Mouse (Mus musculus): ENCODE measurements at regions not wholly inside any gene's neighbourhood (a gene's known extent, or its start where the extent isn't known, plus 50 kb on each side); places are given as distances from the start of the nearest gene placed in this dataset.

GRCm38 (mm10) chr2:79510485-79511094 lies 54.0 kb upstream of the Cerkl start:
- no peak for ATAC-seq (ENCODE audit: low FRiP score, low read depth)

DNA sequence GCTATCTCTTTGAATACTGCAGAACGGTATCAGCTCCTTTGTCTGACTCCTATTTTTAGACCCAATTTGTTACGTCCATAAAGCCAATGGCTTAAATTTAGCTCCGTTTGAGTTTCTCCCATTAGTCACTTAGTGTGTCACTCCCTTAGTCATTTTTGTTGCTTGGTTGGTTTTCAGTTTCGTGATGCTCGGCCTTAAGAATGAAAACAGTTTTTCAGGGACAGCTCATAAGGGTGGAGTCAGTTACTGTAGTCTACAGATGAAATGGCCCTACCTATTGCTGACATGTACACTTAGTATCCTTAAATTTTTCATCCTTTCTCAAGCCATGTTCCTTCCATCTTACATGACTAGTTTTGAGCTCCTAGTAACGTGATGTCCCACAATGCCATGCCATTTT lies 54.5 kb upstream of the Cerkl start:
- H3K27me3 ChIP-seq, result no peaks in the 10 kb centered on the region
- H3K9me3 ChIP-seq, result no peaks in the 10 kb centered on the region
- WGBS, result 84% methylated on average over 6 of the region's 6 CpGs
- H3K4me2 ChIP-seq (replicated peaks), result no peak overlapping the region
- H3K4me1 ChIP-seq, result no peaks in the 10 kb centered on the region
- H3K4me3 ChIP-seq, result no peak overlapping the region
- H3K27ac ChIP-seq (replicated peaks), result no peak overlapping the region
- no peak overlapping the region for H3K9ac ChIP-seq (replicated peaks)
- no peak for ATAC-seq (ENCODE audit: low FRiP score, low read depth)
- H3K36me3 ChIP-seq, result no peaks in the 10 kb centered on the region

More at GRCm38 (mm10) chr2:79510485-79511094, 54.0 kb upstream of the Cerkl start:
- WGBS, result 87% methylated on average over 10 of the region's 10 CpGs
- H3K9ac ChIP-seq (replicated peaks), result no peak overlapping the region
- no peak overlapping the region for H3K27ac ChIP-seq (replicated peaks)
- H3K4me3 ChIP-seq, result no peak overlapping the region
- H3K36me3 ChIP-seq, result no peaks in the 10 kb centered on the region
- H3K4me1 ChIP-seq, result no peaks in the 10 kb centered on the region
- no peak overlapping the region for H3K4me2 ChIP-seq (replicated peaks)
- no peaks in the 10 kb centered on the region for H3K27me3 ChIP-seq
- no peaks in the 10 kb centered on the region for H3K9me3 ChIP-seq

- no peak overlapping the region for H3K9ac ChIP-seq (replicated peaks)
- H3K27me3 ChIP-seq, result no peaks in the 10 kb centered on the region
- H3K9me3 ChIP-seq, result no peaks in the 10 kb centered on the region
- 27% methylated on average over 11 of the region's 11 CpGs for WGBS
- no peak for ATAC-seq (ENCODE audit: low FRiP score, low read depth)
- no peak overlapping the region for H3K27ac ChIP-seq (replicated peaks)
- H3K36me3 ChIP-seq, result no peaks in the 10 kb centered on the region
- no peaks in the 10 kb centered on the region for H3K4me1 ChIP-seq
- no peak overlapping the region; the same call in 1 of the 2 replicates for H3K4me2 ChIP-seq (replicated peaks)
- no peak overlapping the region for H3K4me3 ChIP-seq
These were observed 55.2 kb upstream of the Cerkl start for GRCm38 (mm10) chr2:79511676-79512323.

GRCm38 (mm10) chr2:79512374-79512773 lies 55.8 kb upstream of the Cerkl start:
- 70% methylated on average over 2 of the region's 2 CpGs for WGBS
- Histone ChIP-seq H3K4me1 (no peaks in the 10 kb centered on the region), H3K27ac (replicated peaks) (no peak overlapping the region), H3K4me2 (replicated peaks) (no peak overlapping the region; the same call in 1 of the 2 replicates), H3K27me3 (no peaks in the 10 kb centered on the region), H3K36me3 (no peaks in the 10 kb centered on the region), H3K4me3 (no peak overlapping the region), H3K9ac (replicated peaks) (no peak overlapping the region), H3K9me3 (no peaks in the 10 kb centered on the region)
- no peak for ATAC-seq (ENCODE audit: low FRiP score, low read depth)

GRCm38 (mm10) chr2:79513726-79514125 lies 57.1 kb upstream of the Cerkl start:
- Histone ChIP-seq H3K4me3 (no peak overlapping the region), H3K4me2 (replicated peaks) (no peak overlapping the region), H3K9me3 (no peaks in the 10 kb centered on the region), H3K27me3 (no peaks in the 10 kb centered on the region), H3K36me3 (no peaks in the 10 kb centered on the region), H3K9ac (replicated peaks) (no peak overlapping the region), H3K4me1 (no peaks in the 10 kb centered on the region), H3K27ac (replicated peaks) (no peak overlapping the region)
- 63% methylated on average over 3 of the region's 3 CpGs for WGBS
- no peak for ATAC-seq (ENCODE audit: low FRiP score, low read depth)

- Histone ChIP-seq H3K4me3 (no peak overlapping the region), H3K27ac (replicated peaks) (no peak overlapping the region), H3K27me3 (no peaks in the 10 kb centered on the region; the same call in 1 of the 2 replicates), H3K36me3 (no peaks in the 10 kb centered on the region), H3K4me1 (no peaks in the 10 kb centered on the region), H3K9ac (replicated peaks) (no peak overlapping the region), H3K9me3 (no peaks in the 10 kb centered on the region), H3K4me2 (replicated peaks) (no peak overlapping the region)
- WGBS, result 80% methylated on average over 8 of the region's 8 CpGs
- ATAC-seq (ENCODE audit: low FRiP score, low read depth), result no peak
These were observed 61.6 kb upstream of the Cerkl start for GRCm38 (mm10) chr2:79518046-79518750.

- no peaks in the 10 kb centered on the region for H3K9me3 ChIP-seq
- no peak overlapping the region for H3K27ac ChIP-seq (replicated peaks)
- H3K4me3 ChIP-seq, result no peak overlapping the region
- no peaks in the 10 kb centered on the region for H3K36me3 ChIP-seq
- ATAC-seq (ENCODE audit: low FRiP score, low read depth), result no peak
- no peaks in the 10 kb centered on the region; the same call in 1 of the 2 replicates for H3K27me3 ChIP-seq
- H3K4me1 ChIP-seq, result no peaks in the 10 kb centered on the region
- H3K4me2 ChIP-seq (replicated peaks), result no peak overlapping the region
- 22% methylated on average over 6 of the region's 6 CpGs for WGBS
- no peak overlapping the region for H3K9ac ChIP-seq (replicated peaks)
These were observed 63.3 kb upstream of the Cerkl start for GRCm38 (mm10) chr2:79519799-79520449.

DNA sequence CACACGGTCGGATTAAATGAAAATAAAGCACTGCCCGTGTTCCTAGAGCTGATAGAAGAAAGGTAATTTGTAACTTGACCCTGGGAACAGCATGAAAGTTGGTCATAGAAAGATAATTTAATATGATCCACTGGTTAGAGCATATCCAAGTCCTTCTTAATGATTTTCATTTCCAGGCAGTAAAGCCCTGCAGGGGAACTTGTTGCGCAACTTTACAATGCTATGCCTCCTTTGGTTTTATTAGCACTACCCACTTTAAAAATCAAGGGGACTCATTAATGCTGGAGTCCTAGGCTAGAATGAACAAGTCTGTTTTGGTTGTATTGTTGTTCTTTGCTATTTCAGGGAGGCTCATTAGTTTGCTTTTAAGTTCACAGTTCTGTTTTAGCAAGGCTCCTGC lies 66.9 kb upstream of the Cerkl start:
- WGBS, result 83% methylated on average over 4 of the region's 4 CpGs
- H3K4me3 ChIP-seq, result no peak overlapping the region
- no peaks in the 10 kb centered on the region for H3K9me3 ChIP-seq
- H3K4me1 ChIP-seq, result peaks cover 8% of the 10 kb centered on the region; the same call in 1 of the 2 replicates
- no peak overlapping the region for H3K27ac ChIP-seq (replicated peaks)
- peaks cover 5% of the 10 kb centered on the region; the same call in 1 of the 2 replicates for H3K27me3 ChIP-seq
- H3K4me2 ChIP-seq (replicated peaks), result no peak overlapping the region
- no peaks in the 10 kb centered on the region for H3K36me3 ChIP-seq
- no peak overlapping the region for H3K9ac ChIP-seq (replicated peaks)
- ATAC-seq (ENCODE audit: low FRiP score, low read depth), result no peak

DNA sequence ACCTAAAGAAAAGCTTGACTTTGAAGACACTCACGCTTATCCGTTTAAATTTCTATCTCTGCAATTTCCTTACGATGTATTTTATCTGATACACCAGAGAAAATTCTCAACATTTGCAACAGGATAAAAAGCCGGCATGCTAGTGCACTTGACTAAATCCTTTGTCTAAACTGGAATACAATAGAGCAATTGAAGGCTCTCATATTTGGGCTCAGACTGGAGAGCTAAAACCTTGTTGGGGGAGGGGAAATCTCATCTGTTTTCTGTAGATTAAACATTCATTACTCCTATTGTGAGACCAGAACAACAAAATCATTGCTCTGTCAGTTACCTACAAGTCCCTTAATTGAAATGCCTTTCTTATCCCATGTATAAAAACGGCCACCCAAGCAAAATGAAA lies 70.9 kb upstream of the Cerkl start:
- no peak overlapping the region for H3K9ac ChIP-seq (replicated peaks)
- H3K4me1 ChIP-seq, result peaks cover 19% of the 10 kb centered on the region; the same call in 1 of the 2 replicates
- H3K27ac ChIP-seq (replicated peaks), result no peak overlapping the region
- H3K9me3 ChIP-seq, result no peaks in the 10 kb centered on the region
- no peak for ATAC-seq (ENCODE audit: low FRiP score, low read depth)
- H3K36me3 ChIP-seq, result no peaks in the 10 kb centered on the region
- WGBS, result 15% methylated on average over 5 of the region's 5 CpGs
- no peak overlapping the region for H3K4me3 ChIP-seq
- H3K4me2 ChIP-seq (replicated peaks), result no peak overlapping the region
- H3K27me3 ChIP-seq, result peaks cover 20% of the 10 kb centered on the region; the same call in 1 of the 2 replicates

- H3K36me3 ChIP-seq, result no peaks in the 10 kb centered on the region
- ATAC-seq (ENCODE audit: low FRiP score, low read depth), result peak; percentile 31; the same call in 1 of the 2 replicates
These were observed 71.9 kb upstream of the Cerkl start for GRCm38 (mm10) chr2:79528347-79528990.

DNA sequence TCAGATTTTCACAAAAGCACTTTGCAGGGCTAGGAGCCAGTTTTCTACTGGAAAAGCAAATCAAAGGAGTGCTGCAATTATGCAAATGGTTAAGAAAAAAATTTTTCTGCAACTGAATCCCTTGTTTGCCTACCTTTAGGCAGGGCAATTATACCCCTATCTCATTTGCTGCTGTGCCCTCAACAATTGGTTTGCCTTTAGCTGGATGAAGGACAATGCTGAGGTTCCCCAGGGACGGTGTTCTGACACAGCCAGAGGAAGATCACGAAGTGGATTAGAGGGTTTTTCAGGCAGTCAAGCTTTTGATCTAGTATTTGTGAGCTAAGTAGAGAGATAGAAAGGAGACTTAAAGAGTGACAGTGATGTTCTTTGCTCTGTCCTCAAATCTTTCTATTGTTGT lies 72.6 kb upstream of the Cerkl start:
- peak; percentile 77 for ATAC-seq (ENCODE audit: low FRiP score, low read depth)
- peaks cover 20% of the 10 kb centered on the region; the same call in 1 of the 2 replicates for H3K27me3 ChIP-seq
- H3K4me1 ChIP-seq, result peaks cover 19% of the 10 kb centered on the region; the same call in 1 of the 2 replicates
- H3K9me3 ChIP-seq, result no peaks in the 10 kb centered on the region
- 0 out of 2 replicates have a peak overlapping the region, but pooled peaks have one; percentile 36 for H3K27ac ChIP-seq (replicated peaks)
- WGBS, result 4% methylated on average over 2 of the region's 2 CpGs
- H3K4me3 ChIP-seq, result no peak overlapping the region
- H3K9ac ChIP-seq (replicated peaks), result no peak overlapping the region
- H3K4me2 ChIP-seq (replicated peaks), result no peak overlapping the region
- no peaks in the 10 kb centered on the region for H3K36me3 ChIP-seq

More at GRCm38 (mm10) chr2:79528347-79528990, 71.9 kb upstream of the Cerkl start:
- Histone ChIP-seq H3K4me1 (peaks cover 19% of the 10 kb centered on the region; the same call in 1 of the 2 replicates), H3K9ac (replicated peaks) (no peak overlapping the region), H3K4me2 (replicated peaks) (no peak overlapping the region), H3K9me3 (no peaks in the 10 kb centered on the region), H3K27ac (replicated peaks) (peak overlapping the region; percentile 36; the same call in 1 of the 2 replicates), H3K27me3 (peaks cover 20% of the 10 kb centered on the region; the same call in 1 of the 2 replicates), H3K4me3 (no peak overlapping the region)
- 58% methylated on average over 18 of the region's 18 CpGs for WGBS
